Mouse (Mus musculus) ES-Bruce4 (cell line): Measurements from ENCODE around the gene Tagln2. TPM values are rescaled to one million over a fixed set of nuclear protein-coding genes. Genes with fewer than 3 reads are reported as not detected.

Experiments
- H3K27ac ChIP-seq: 2 replicates; pipeline ENCODE4 v1.5.1; 2012; ENCODE audit warnings: low read length, inconsistent platforms; ENCODE audit not compliant: insufficient read depth
- H3K27me3 ChIP-seq: 2 replicates; pipeline ENCODE4 v1.6.1; 2012; ENCODE audit warnings: mild to moderate bottlenecking, low read length, inconsistent platforms; ENCODE audit not compliant: control insufficient read depth, poor library complexity, insufficient read depth, severe bottlenecking
- H3K36me3 ChIP-seq: 2 replicates; pipeline ENCODE4 v1.6.1; 2012; ENCODE audit warnings: inconsistent platforms, mild to moderate bottlenecking, low read length, moderate library complexity; ENCODE audit not compliant: control insufficient read depth, poor library complexity, insufficient read depth, severe bottlenecking
- H3K4me1 ChIP-seq: one replicate; pipeline ENCODE4 v1.8.1; 2011; ENCODE audit warnings: low read length; ENCODE audit not compliant: control insufficient read depth, insufficient read depth
- H3K4me3 ChIP-seq: 2 replicates; pipeline ENCODE4 v1.5.1; 2011; ENCODE audit warnings: low read depth, mild to moderate bottlenecking, low read length
- H3K9ac ChIP-seq: 2 replicates; pipeline ENCODE4 v1.6.1; 2012; ENCODE audit warnings: low read depth, mild to moderate bottlenecking, inconsistent platforms; ENCODE audit not compliant: poor library complexity, severe bottlenecking
- H3K9me3 ChIP-seq: replicated peaks from 2 replicates; pipeline ENCODE4 v1.6.1; 2012; ENCODE audit warnings: mild to moderate bottlenecking, low read length, inconsistent platforms; ENCODE audit not compliant: control insufficient read depth, poor library complexity, insufficient read depth, severe bottlenecking
- CTCF ChIP-seq: IDR thresholded peaks from one replicate; pipeline ENCODE4 v1.8.1; 2011; ENCODE audit warnings: low read depth, low read length
- EP300 ChIP-seq: IDR thresholded peaks from 2 replicates; pipeline ENCODE4 v1.6.1; 2011; ENCODE audit warnings: low read depth, low read length; ENCODE audit not compliant: insufficient read depth
- POLR2A ChIP-seq: IDR thresholded peaks from one replicate; pipeline ENCODE4 v1.8.1; 2011; ENCODE audit warnings: low read length; ENCODE audit not compliant: insufficient read depth
- polyA plus RNA-seq: library from polyadenylated mRNA; stranded (reverse); fragments of >200 nt; gene quantifications from 2 replicates; pipeline ENCODE4 v1.2.4, GENCODE M21; 2011; ENCODE audit warnings: low read depth; ENCODE audit not compliant: missing spikeins, insufficient read depth, insufficient read length

The Tagln2 gene
- polyA plus RNA-seq, 1 experiment = 269 TPM

GRCm38 (mm10) chr1:172548501-172548900 lies 48.7 kb downstream of the Tagln2 start:
- H3K4me1 ChIP-seq = no peaks in the 10 kb centered on the region
- no peak overlapping the region for H3K27ac ChIP-seq
- H3K9ac ChIP-seq = no peak overlapping the region
- no peak for TF ChIP-seq CTCF
- TF ChIP-seq POLR2A = no peak
- TF ChIP-seq EP300 = no peak
- H3K9me3 ChIP-seq = no peaks in the 10 kb centered on the region
- no peaks in the 10 kb centered on the region for H3K36me3 ChIP-seq
- H3K27me3 ChIP-seq = no peaks in the 10 kb centered on the region
- no peak overlapping the region for H3K4me3 ChIP-seq

GRCm38 (mm10) chr1:172549314-172549713 lies 49.5 kb downstream of the Tagln2 start:
- TF ChIP-seq EP300 = no peak
- TF ChIP-seq POLR2A = no peak
- TF ChIP-seq CTCF = no peak
- H3K27ac ChIP-seq = no peak overlapping the region
- H3K9me3 ChIP-seq = no peaks in the 10 kb centered on the region
- H3K9ac ChIP-seq = no peak overlapping the region
- no peaks in the 10 kb centered on the region for H3K36me3 ChIP-seq
- no peak overlapping the region for H3K4me3 ChIP-seq
- H3K27me3 ChIP-seq = no peaks in the 10 kb centered on the region
- H3K4me1 ChIP-seq = no peaks in the 10 kb centered on the region

GRCm38 (mm10) chr1:172549717-172550116 lies 49.9 kb downstream of the Tagln2 start:
- Histone ChIP-seq H3K4me1 (no peaks in the 10 kb centered on the region), H3K27ac (no peak overlapping the region), H3K27me3 (no peaks in the 10 kb centered on the region), H3K9ac (no peak overlapping the region), H3K36me3 (no peaks in the 10 kb centered on the region), H3K4me3 (peak overlapping the region; percentile 85), H3K9me3 (no peaks in the 10 kb centered on the region)
- TF ChIP-seq CTCF (no peak), EP300 (no peak), POLR2A (no peak)

- Histone ChIP-seq H3K27ac (no peak overlapping the region), H3K9ac (peak overlapping the region; percentile 16), H3K4me1 (no peaks in the 10 kb centered on the region), H3K36me3 (no peaks in the 10 kb centered on the region), H3K4me3 (peak overlapping the region; percentile 85), H3K9me3 (no peaks in the 10 kb centered on the region), H3K27me3 (no peaks in the 10 kb centered on the region)
- TF ChIP-seq EP300 = no peak
- TF ChIP-seq CTCF = no peak
- no peak for TF ChIP-seq POLR2A
Measured at GRCm38 (mm10) chr1:172550551-172550951, 50.7 kb downstream of the Tagln2 start.

- no peak overlapping the region for H3K27ac ChIP-seq
- H3K27me3 ChIP-seq = no peaks in the 10 kb centered on the region
- H3K36me3 ChIP-seq = no peaks in the 10 kb centered on the region
- no peak overlapping the region for H3K9ac ChIP-seq
- H3K4me1 ChIP-seq = no peaks in the 10 kb centered on the region
- no peaks in the 10 kb centered on the region for H3K9me3 ChIP-seq
- no peak overlapping the region for H3K4me3 ChIP-seq
- no peak for TF ChIP-seq POLR2A
- TF ChIP-seq EP300 = no peak
- TF ChIP-seq CTCF = no peak
Measured at GRCm38 (mm10) chr1:172551009-172551408, 51.2 kb downstream of the Tagln2 start.

- Histone ChIP-seq H3K9ac (no peak overlapping the region), H3K9me3 (no peaks in the 10 kb centered on the region), H3K27ac (no peak overlapping the region), H3K4me1 (no peaks in the 10 kb centered on the region), H3K36me3 (no peaks in the 10 kb centered on the region), H3K4me3 (no peak overlapping the region), H3K27me3 (no peaks in the 10 kb centered on the region)
- TF ChIP-seq POLR2A (no peak), CTCF (no peak), EP300 (no peak)
Measured at GRCm38 (mm10) chr1:172552623-172553022, 52.8 kb downstream of the Tagln2 start.

GRCm38 (mm10) chr1:172555638-172556037 lies 55.8 kb downstream of the Tagln2 start, which contains the start of gene Vsig8:
Gene Vsig8 (plus strand): TSS chr1:172555938.
- Histone ChIP-seq H3K9ac (no peak within 1 kb of the TSS), H3K9me3 (no peaks in the 10 kb centered on the region), H3K27me3 (no peaks in the 10 kb centered on the region), H3K4me3 (no peak within 1 kb of the TSS), H3K36me3 (no peaks in the 10 kb centered on the region), H3K27ac (no peak within 1 kb of the TSS), H3K4me1 (no peaks in the 10 kb centered on the region)
- TF ChIP-seq CTCF = no peak

Other genes starting within 250 kb of the Tagln2 start
- gene Atp1a4, start 241.6 kb upstream of the Tagln2 start, polyA plus RNA-seq = not detected in 2 replicates
- gene Igsf8, start 238.4 kb upstream of the Tagln2 start, polyA plus RNA-seq = 35.4 and 35.8 TPM in 2 replicates
- 2.1 and 2.6 TPM in 2 replicates for gene Atp1a2, start 202.0 kb upstream of the Tagln2 start, polyA plus RNA-seq
- gene Kcnj9, start 170.7 kb upstream of the Tagln2 start, polyA plus RNA-seq = not detected in 2 replicates
- gene Kcnj10, start 158.8 kb upstream of the Tagln2 start, polyA plus RNA-seq = 1.0 and 1.3 TPM in 2 replicates
- gene Pigm, start 123.5 kb upstream of the Tagln2 start, polyA plus RNA-seq = 19.9 and 21.2 TPM in 2 replicates
- 0.46 and 0.85 TPM in 2 replicates for gene Slamf9, start 24.7 kb upstream of the Tagln2 start, polyA plus RNA-seq
- 40.5 and 40.6 TPM in 2 replicates for gene Igsf9, start 18.3 kb upstream of the Tagln2 start, polyA plus RNA-seq
- gene Cfap45, start 20.8 kb downstream of the Tagln2 start, polyA plus RNA-seq = 2.1 and 2.3 TPM in 2 replicates
- 0.37 TPM in 1 of 2 replicates, not detected in the other for gene Vsig8, start 55.9 kb downstream of the Tagln2 start, polyA plus RNA-seq
- gene Slamf8, start 90.5 kb downstream of the Tagln2 start, polyA plus RNA-seq = not detected in 2 replicates
- not detected in 2 replicates for gene Fcrl6, start 102.5 kb downstream of the Tagln2 start, polyA plus RNA-seq
- gene Dusp23, start 132.9 kb downstream of the Tagln2 start, polyA plus RNA-seq = 0.64 and 2.4 TPM in 2 replicates
- not detected in 2 replicates for gene Crp, start 198.0 kb downstream of the Tagln2 start, polyA plus RNA-seq